Mouse (Mus musculus) ES-E14 (cell line): ENCODE data around the gene Fam50a. TPM values are rescaled to one million over a fixed set of nuclear protein-coding genes. Genes with fewer than 3 reads are reported as not detected.
A peak's percentile ranks its signal among the peaks of the same experiment; 100 is the strongest.

Experiments
- DNase-seq: peaks from one replicate; pipeline ENCODE4 v3.0.0-alpha.2; 2013; ENCODE audit warnings: low read depth, low spot score
- H3K27ac ChIP-seq: 2 replicates; pipeline ENCODE4 v1.5.1; 2012; ENCODE audit warnings: low read depth, mild to moderate bottlenecking, low read length, moderate library complexity, mixed read lengths; ENCODE audit not compliant: poor library complexity, insufficient read depth, severe bottlenecking
- H3K36me3 ChIP-seq: 2 replicates; pipeline ENCODE4 v1.6.1; 2012; ENCODE audit warnings: mild to moderate bottlenecking, low read length, moderate library complexity, mixed read lengths; ENCODE audit not compliant: control insufficient read depth, poor library complexity, insufficient read depth, severe bottlenecking
- H3K4me1 ChIP-seq, 2 experiments: fragments of 150-350 bp in 1 of 2; sonication (generic) in 1 of 2; 2 replicates each; pipeline ENCODE4 v1.6.1; 2012; ENCODE audit warnings: low read length in 2 of 2, mild to moderate bottlenecking in 1 of 2, mixed read lengths in 1 of 2; ENCODE audit not compliant: control insufficient read depth in 2 of 2, insufficient read depth in 2 of 2, poor library complexity in 1 of 2
- H3K4me3 ChIP-seq, 2 experiments: fragments of 150-350 bp in 1 of 2; sonication (generic) in 1 of 2; 2 replicates each; pipeline ENCODE4 v1.5.1; 2012; ENCODE audit warnings: low read length in 2 of 2, low read depth in 1 of 2, mild to moderate bottlenecking in 1 of 2, mixed read lengths in 1 of 2; ENCODE audit not compliant: insufficient read depth in 1 of 2, poor library complexity in 1 of 2, severe bottlenecking in 1 of 2
- H3K9ac ChIP-seq: 2 replicates; pipeline ENCODE4 v1.6.1; 2012; ENCODE audit warnings: low read depth, mild to moderate bottlenecking, low read length, mixed read lengths; ENCODE audit not compliant: poor library complexity, insufficient read depth, severe bottlenecking
- H3K9me3 ChIP-seq: fragments of 150-350 bp; sonication (generic); 2 replicates; pipeline ENCODE4 v1.6.1; 2012; ENCODE audit warnings: low read depth, mild to moderate bottlenecking, low read length; ENCODE audit not compliant: control insufficient read depth, insufficient read depth
- CHD2 ChIP-seq: IDR thresholded peaks from 2 replicates; pipeline ENCODE4 v1.6.1; 2014; ENCODE audit warnings: mild to moderate bottlenecking, low read depth, low read length, inconsistent platforms
- HCFC1 ChIP-seq: IDR thresholded peaks from 2 replicates; pipeline ENCODE4 v1.6.1; 2012; ENCODE audit warnings: low read length, inconsistent platforms, borderline replicate concordance; ENCODE audit not compliant: insufficient read depth
- MAFK ChIP-seq: IDR thresholded peaks from 2 replicates; pipeline ENCODE4 v1.6.1; 2014; ENCODE audit warnings: mild to moderate bottlenecking, low read depth, low read length, inconsistent platforms; ENCODE audit not compliant: insufficient read depth
- ZC3H11A ChIP-seq: IDR thresholded peaks from 2 replicates; pipeline ENCODE4 v1.6.1; 2012; ENCODE audit warnings: low read depth, mild to moderate bottlenecking, inconsistent platforms, low read length, borderline replicate concordance
- ZNF384 ChIP-seq: IDR thresholded peaks from 2 replicates; pipeline ENCODE4 v1.6.1; 2012; ENCODE audit warnings: low read depth, low read length, inconsistent platforms
- in situ Hi-C, 2 experiments: fragments of 600-800 bp; cut with MboI; formaldehyde crosslinking; loops; one replicate each; pipeline ENCODE4 v1.15.1; 2025; ENCODE audit warnings: low sequenced_read_pairs in 2 of 2, inconsistent platforms in 1 of 2; ENCODE audit not compliant: unreplicated experiment in 2 of 2
- total RNA-seq: library from RNA; depleted of rRNA; stranded (reverse); fragments of 300-350 nt; gene quantifications from 2 replicates; pipeline ENCODE4 v1.2.3, GENCODE M21; 2012

The Fam50a gene
- total RNA-seq, 1 experiment = 33.6 TPM

- Histone ChIP-seq H3K27ac (no peak overlapping the region), H3K9ac (no peak overlapping the region), H3K4me3 (no peak overlapping the region), H3K36me3 (peaks cover 14% of the 10 kb centered on the region), H3K9me3 (no peaks in the 10 kb centered on the region), H3K4me1 (peaks cover 0 to 2% of the 10 kb centered on the region in 2 experiments; a peak in 1 of 4 replicates)
- no peak for TF ChIP-seq HCFC1
- no peak for TF ChIP-seq ZC3H11A
- TF ChIP-seq ZNF384 = peak; percentile 27; the same call in 1 of the 2 replicates
- peak; percentile 76 for TF ChIP-seq MAFK
- DNase-seq = no peak
- in situ Hi-C loops = no loop called here
Observed at GRCm38 (mm10) chrX:74298348-74298747, 14.5 kb upstream of the Fam50a start.

GRCm38 (mm10) chrX:74299721-74300120 lies 13.1 kb upstream of the Fam50a start:
- Histone ChIP-seq H3K9ac (no peak overlapping the region), H3K4me3 (no peak overlapping the region), H3K9me3 (no peaks in the 10 kb centered on the region), H3K27ac (no peak overlapping the region), H3K36me3 (peaks cover 17% of the 10 kb centered on the region), H3K4me1 (peaks cover 0 to 2% of the 10 kb centered on the region in 2 experiments; a peak in 1 of 4 replicates)
- in situ Hi-C loops = loop anchor here in 1 of 2 experiments (25.0 kb wide), 1 partner anchor 113 kb away; no protein-coding TSS in a partner anchor
- DNase-seq = no peak
- TF ChIP-seq CHD2 (no peak), HCFC1 (no peak), ZNF384 (no peak), ZC3H11A (no peak), MAFK (no peak)

GRCm38 (mm10) chrX:74304867-74305700 lies 7.7 kb upstream of the Fam50a start, which contains the start of gene Gdi1:
Gene Gdi1, plus strand, starts transcription at chrX:74304998.
- H3K4me3 ChIP-seq = peak within 1 kb of the TSS; percentile 92 to 96
- peak within 1 kb of the TSS; percentile 73 for H3K9ac ChIP-seq
- peaks cover 31% of the 10 kb centered on the region for H3K36me3 ChIP-seq
- no peaks in the 10 kb centered on the region for H3K4me1 ChIP-seq
- in situ Hi-C loops = loop anchor here in 1 of 2 experiments (25.0 kb wide), 1 partner anchor 107 kb away; no protein-coding TSS in a partner anchor
- no peak for TF ChIP-seq MAFK
- 0 out of 2 replicates have a peak, but pooled peaks have one; percentile 48 for TF ChIP-seq HCFC1
- peak; percentile 39; the same call in 1 of the 2 replicates for TF ChIP-seq CHD2
- TF ChIP-seq ZNF384 = no peak
- no peak for TF ChIP-seq ZC3H11A
- H3K9me3 ChIP-seq = no peaks in the 10 kb centered on the region
- DNase-seq = peak; percentile 54
- H3K27ac ChIP-seq = peak within 1 kb of the TSS; percentile 80

- Histone ChIP-seq H3K4me1 (no peaks in the 10 kb centered on the region), H3K9ac (peak within 1 kb of the TSS; percentile 75), H3K4me3 (peak within 1 kb of the TSS; percentile 61 to 70), H3K36me3 (no peaks in the 10 kb centered on the region), H3K27ac (no peak within 1 kb of the TSS), H3K9me3 (no peaks in the 10 kb centered on the region)
- no peak for DNase-seq
- in situ Hi-C loops = no loop called here
- TF ChIP-seq MAFK = no peak
- TF ChIP-seq CHD2 = no peak
- no peak for TF ChIP-seq ZC3H11A
- TF ChIP-seq ZNF384 = no peak
- no peak for TF ChIP-seq HCFC1
Observed at GRCm38 (mm10) chrX:74328725-74329161, 15.9 kb downstream of the Fam50a start, which contains the start of gene Plxna3. Gene Plxna3, plus strand, starts transcription at chrX:74329066.
